Mouse (Mus musculus) heart, embryonic 11.5 days (tissue): ENCODE measurements around the gene Nhsl1. TPM values are rescaled to one million over a fixed set of nuclear protein-coding genes. Genes with fewer than 3 reads are reported as not detected.

Experiments
- ATAC-seq: fragments of 200-750 bp; cut with Nextera tagmentation; replicated peaks from 2 replicates; pipeline ENCODE4 v1.8.0; 2017; ENCODE audit warnings: moderate library complexity; ENCODE audit not compliant: insufficient number of reproducible peaks, low FRiP score, low TSS enrichment
- H3K27ac ChIP-seq: fragments of 300-500 bp; sonication (generic); 2 replicates; pipeline ENCODE4 v1.5.1; 2014; ENCODE audit warnings: mild to moderate bottlenecking, low read depth, low read length
- H3K27me3 ChIP-seq: fragments of 300-500 bp; sonication (generic); 2 replicates; pipeline ENCODE4 v1.6.1; 2014; ENCODE audit warnings: mild to moderate bottlenecking, low read length, mixed read lengths; ENCODE audit not compliant: control insufficient read depth, insufficient read depth
- H3K36me3 ChIP-seq: fragments of 300-500 bp; sonication (generic); 2 replicates; pipeline ENCODE4 v1.6.1; 2014; ENCODE audit warnings: mild to moderate bottlenecking, low read length, moderate library complexity, mixed read lengths; ENCODE audit not compliant: control insufficient read depth, insufficient read depth
- H3K4me1 ChIP-seq: fragments of 300-500 bp; sonication (generic); 2 replicates; pipeline ENCODE4 v1.6.1; 2014; ENCODE audit warnings: low read length; ENCODE audit not compliant: control insufficient read depth, insufficient read depth
- H3K4me2 ChIP-seq: fragments of 300-500 bp; sonication (generic); 2 replicates; pipeline ENCODE4 v1.6.1; 2014; ENCODE audit warnings: mild to moderate bottlenecking, moderate library complexity
- H3K4me3 ChIP-seq: fragments of 300-500 bp; sonication (generic); 2 replicates; pipeline ENCODE4 v1.5.1; 2014; ENCODE audit warnings: low read depth, low read length
- H3K9ac ChIP-seq: fragments of 300-500 bp; sonication (generic); 2 replicates; pipeline ENCODE4 v1.6.1; 2014; ENCODE audit warnings: mild to moderate bottlenecking, low read depth, low read length, moderate library complexity
- H3K9me3 ChIP-seq: fragments of 300-500 bp; sonication (generic); replicated peaks from 2 replicates; pipeline ENCODE4 v1.6.1; 2016; ENCODE audit warnings: low read length; ENCODE audit not compliant: control insufficient read depth
- WGBS: fragments of 180-500 bp; shearing (Covaris S2); extraction: QIAGEN DNeasy Blood & Tissue Kit; methylation state at CpG from one replicate; pipeline ENCODE4 v1.1.7; 2014; ENCODE audit not compliant: insufficient replicate concordance; 5-methylcytosine and 5-hydroxymethylcytosine counted together
- polyA plus RNA-seq: library from polyadenylated mRNA; unstranded; fragments of >200 nt; fragmentation: Nextera tagmentation; extraction: Ambion mirVana; gene quantifications from 2 replicates; pipeline ENCODE4 v1.2.1, GENCODE M21; 2014

The Nhsl1 gene
- polyA plus RNA-seq, 1 experiment from 2014 or later, result 13.6 TPM

DNA sequence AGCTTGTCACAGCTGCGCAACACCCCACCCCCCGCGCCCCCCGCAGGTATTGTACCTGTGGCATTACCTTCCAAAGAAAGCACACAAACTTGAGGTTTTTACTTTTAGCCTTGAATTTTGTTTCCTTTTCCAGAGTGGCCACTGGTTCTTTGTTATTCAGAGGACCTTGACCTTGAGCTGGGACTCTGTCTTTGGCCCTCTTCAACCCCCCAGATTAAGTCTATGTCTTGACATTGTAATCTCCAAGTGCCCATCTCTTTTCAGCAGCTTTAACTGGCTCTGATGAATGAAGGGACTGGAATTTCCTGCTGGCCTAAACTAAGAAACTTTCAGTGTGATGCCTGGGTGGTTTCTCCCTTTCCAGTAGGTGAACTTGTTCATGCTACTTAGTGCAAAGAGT is 906 bp downstream of the Nhsl1 start:
- no peaks in the 10 kb centered on the region for H3K27me3 ChIP-seq
- no peaks in the 10 kb centered on the region for H3K36me3 ChIP-seq
- H3K27ac ChIP-seq, result no peak overlapping the region
- ATAC-seq, result no peak
- no peak overlapping the region; the same call in 1 of the 2 replicates for H3K9ac ChIP-seq
- 16% methylated on average over 4 of the region's 4 CpGs for WGBS
- H3K4me1 ChIP-seq, result peaks cover 10% of the 10 kb centered on the region
- H3K4me2 ChIP-seq, result peak overlapping the region; percentile 92
- no peaks in the 10 kb centered on the region for H3K9me3 ChIP-seq
- peak overlapping the region; percentile 73 for H3K4me3 ChIP-seq

DNA sequence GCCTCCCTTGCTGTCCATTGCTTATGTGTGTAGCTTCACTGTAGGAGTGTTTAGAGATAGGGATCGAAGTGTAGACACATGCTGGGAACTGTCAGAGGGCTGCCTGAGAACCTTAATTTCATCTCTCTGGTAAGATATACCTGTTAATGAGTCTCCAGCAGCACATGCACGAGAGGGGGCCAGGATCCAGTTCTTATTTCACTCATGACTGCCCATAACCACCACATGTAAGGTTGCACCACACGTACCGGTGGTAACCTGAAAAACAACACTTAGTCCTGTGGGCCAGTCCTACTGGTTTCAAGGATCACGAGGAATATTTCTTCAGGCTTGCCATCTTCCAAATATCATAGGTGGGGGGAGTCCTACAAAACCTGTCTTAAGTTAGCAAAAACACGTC is 3.1 kb downstream of the Nhsl1 start:
- Histone ChIP-seq H3K36me3 (no peaks in the 10 kb centered on the region), H3K9ac (no peak overlapping the region), H3K4me2 (no peak overlapping the region), H3K27me3 (no peaks in the 10 kb centered on the region), H3K4me1 (peaks cover 10% of the 10 kb centered on the region), H3K9me3 (no peaks in the 10 kb centered on the region), H3K4me3 (no peak overlapping the region), H3K27ac (no peak overlapping the region)
- no peak for ATAC-seq
- WGBS, result 81% methylated on average over 6 of the region's 6 CpGs

DNA sequence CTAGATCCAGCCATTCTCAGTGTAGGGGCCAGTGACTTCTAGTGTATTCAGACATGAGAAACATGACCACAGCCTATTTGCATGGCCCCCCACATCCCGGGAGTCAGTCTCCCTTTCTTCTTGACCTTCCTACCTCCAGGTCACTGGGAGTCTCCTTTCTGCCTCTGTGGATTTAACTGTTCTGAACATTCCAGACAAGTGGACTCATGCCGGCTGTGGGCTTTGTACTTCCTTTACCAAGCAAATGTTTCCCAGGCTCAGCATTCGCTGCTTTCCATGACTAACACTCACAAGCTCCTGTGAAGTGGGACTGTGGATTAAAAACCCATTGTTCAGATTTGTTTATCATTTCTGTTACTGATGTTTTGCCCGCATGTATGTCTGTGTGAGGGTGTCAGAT is 4.9 kb downstream of the Nhsl1 start:
- H3K4me3 ChIP-seq, result no peak overlapping the region
- H3K4me2 ChIP-seq, result no peak overlapping the region
- H3K9me3 ChIP-seq, result no peaks in the 10 kb centered on the region
- 41% methylated on average over 4 of the region's 4 CpGs for WGBS
- H3K27ac ChIP-seq, result no peak overlapping the region
- H3K36me3 ChIP-seq, result no peaks in the 10 kb centered on the region
- ATAC-seq, result no peak
- H3K4me1 ChIP-seq, result peaks cover 14% of the 10 kb centered on the region
- H3K27me3 ChIP-seq, result no peaks in the 10 kb centered on the region
- no peak overlapping the region for H3K9ac ChIP-seq

DNA sequence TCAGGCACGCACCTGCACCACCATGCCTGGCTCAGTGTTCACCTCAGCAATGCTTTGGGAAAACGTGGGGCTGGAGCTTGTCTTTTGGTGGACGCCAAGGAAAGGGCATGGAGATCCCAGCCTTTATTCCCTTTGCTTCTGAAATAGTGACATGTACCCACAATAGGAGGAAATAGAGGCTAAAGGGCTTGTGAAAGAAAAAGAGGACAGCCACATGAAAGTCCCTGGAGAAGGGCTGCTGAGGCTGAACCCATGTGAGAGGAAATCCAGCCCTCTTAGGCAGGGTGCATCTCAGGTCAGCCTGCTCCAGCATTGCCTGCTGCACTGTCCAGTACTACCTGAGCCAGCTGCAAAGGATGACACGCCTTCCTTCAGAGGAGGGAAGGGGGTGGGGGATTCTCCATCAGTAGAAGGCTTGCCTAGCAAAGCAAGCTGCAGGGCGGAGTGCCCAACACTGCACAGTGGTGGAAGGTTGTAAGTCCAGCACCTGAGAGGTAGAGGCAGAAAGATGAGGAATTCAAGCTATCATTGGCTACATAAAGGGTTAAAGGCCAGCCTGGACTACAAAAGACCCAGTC is 9.6 kb downstream of the Nhsl1 start:
- Histone ChIP-seq H3K27me3 (no peaks in the 10 kb centered on the region), H3K36me3 (no peaks in the 10 kb centered on the region), H3K27ac (no peak overlapping the region), H3K4me3 (no peak overlapping the region), H3K9ac (no peak overlapping the region), H3K4me2 (peak overlapping the region; percentile 67; the same call in 1 of the 2 replicates), H3K9me3 (no peaks in the 10 kb centered on the region), H3K4me1 (peaks cover 12% of the 10 kb centered on the region)
- whole genome bisulfite sequencing, result 58% methylated on average over 5 of the region's 5 CpGs
- ATAC-seq, result no peak

DNA sequence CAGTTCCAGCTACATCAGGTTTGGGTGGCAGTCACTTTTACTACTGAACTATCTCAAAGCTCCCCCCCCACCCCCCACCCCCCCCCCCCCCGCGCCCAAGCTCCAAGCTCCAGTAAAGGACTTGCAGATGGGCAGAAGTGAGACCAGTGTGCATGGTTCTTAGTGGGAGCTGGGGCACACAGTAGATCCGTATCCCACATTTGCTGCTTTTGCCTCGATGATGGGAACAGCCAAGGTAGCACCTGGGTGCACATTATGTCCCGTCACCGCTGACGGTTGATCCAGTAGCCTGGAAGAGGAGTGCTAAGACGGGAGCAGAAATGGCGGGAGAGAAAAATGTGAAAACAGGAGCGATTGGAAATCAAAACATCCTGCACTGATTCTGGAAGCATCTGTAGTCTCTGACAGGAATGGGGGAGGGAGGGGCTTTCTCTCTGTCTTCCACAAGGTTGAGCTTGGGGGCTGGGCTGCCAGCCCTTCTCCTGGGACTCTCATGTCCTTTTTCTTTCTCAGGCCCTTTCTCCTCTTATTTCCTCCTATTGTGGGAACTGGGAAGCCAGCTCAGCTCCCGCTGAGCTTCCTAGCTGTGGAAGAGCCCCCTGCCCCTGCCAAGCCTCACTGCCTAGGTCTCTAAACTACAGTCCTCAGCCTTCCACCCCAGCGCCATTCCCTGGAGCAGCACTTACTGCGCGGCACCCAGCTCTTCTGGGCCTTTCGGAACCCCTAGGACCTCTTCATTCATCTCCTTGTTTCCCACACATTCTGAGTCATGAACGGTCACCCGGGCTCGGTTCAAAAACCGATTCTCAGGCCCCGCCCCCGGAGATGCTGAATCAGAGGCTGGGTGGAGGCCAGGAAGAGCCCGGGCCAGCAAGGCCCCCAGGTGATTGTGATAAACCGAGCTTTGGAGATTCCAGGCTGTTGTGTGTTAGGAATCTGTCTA is 10.6 kb downstream of the Nhsl1 start:
- peaks cover 10% of the 10 kb centered on the region for H3K4me1 ChIP-seq

DNA sequence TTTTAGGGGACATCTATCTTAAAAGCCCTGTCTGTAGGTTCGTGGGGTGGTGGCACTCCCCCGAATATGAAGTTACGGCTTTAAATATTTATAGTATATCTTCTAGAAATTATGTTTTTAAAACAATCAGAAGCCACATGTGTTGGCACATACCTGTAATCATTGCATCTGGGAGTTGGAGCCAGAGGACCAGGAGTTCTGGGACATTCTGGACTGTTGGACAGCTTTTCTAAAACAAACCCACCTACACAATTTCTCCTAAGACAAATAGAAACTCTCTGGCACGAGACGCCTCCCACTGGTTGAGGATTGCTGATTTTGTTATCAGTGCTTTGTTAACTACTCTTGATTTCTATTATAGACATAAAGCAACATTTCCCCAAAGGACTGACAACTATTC is 11.7 kb downstream of the Nhsl1 start:
- H3K36me3 ChIP-seq, result no peaks in the 10 kb centered on the region
- ATAC-seq, result no peak
- WGBS, result 70% methylated on average over 5 of the region's 5 CpGs
- H3K9me3 ChIP-seq, result no peaks in the 10 kb centered on the region
- H3K4me3 ChIP-seq, result no peak overlapping the region
- no peak overlapping the region for H3K27ac ChIP-seq
- peaks cover 10% of the 10 kb centered on the region for H3K4me1 ChIP-seq
- no peak overlapping the region for H3K4me2 ChIP-seq
- no peaks in the 10 kb centered on the region for H3K27me3 ChIP-seq
- no peak overlapping the region for H3K9ac ChIP-seq

More for the DNA sequence above, 10.6 kb downstream of the Nhsl1 start:
- Histone ChIP-seq H3K9me3 (no peaks in the 10 kb centered on the region), H3K4me3 (peak overlapping the region; percentile 36), H3K27ac (peak overlapping the region; percentile 31; the same call in 1 of the 2 replicates), H3K9ac (peak overlapping the region; percentile 39), H3K4me2 (peak overlapping the region; percentile 67), H3K36me3 (no peaks in the 10 kb centered on the region), H3K27me3 (no peaks in the 10 kb centered on the region)
- WGBS, result 4% methylated on average over 22 of the region's 23 CpGs
- ATAC-seq, result peak; percentile 43

DNA sequence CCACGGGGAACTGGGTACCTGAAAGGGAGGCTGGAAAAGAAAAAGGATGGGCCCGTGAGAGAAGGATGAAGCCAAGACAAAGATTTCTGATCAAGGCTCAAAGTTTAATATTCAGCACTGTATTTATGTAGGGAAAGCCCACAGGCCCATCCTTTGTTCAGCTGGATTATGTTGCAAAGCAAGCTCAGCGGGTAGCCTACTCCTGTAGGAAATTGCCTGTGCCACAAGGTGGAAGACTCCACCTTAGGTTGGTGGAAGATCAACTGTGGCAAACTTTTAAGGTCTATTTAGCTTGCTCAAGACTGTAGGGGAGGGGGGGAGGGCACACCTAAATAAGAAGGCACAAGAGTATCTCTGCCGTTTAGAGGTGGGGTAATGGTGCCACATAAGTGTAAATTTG is 14.8 kb downstream of the Nhsl1 start:
- Histone ChIP-seq H3K27ac (no peak overlapping the region), H3K9ac (no peak overlapping the region), H3K36me3 (no peaks in the 10 kb centered on the region), H3K4me1 (peaks cover 6% of the 10 kb centered on the region), H3K4me3 (no peak overlapping the region), H3K27me3 (no peaks in the 10 kb centered on the region), H3K4me2 (no peak overlapping the region), H3K9me3 (no peaks in the 10 kb centered on the region)
- no peak for ATAC-seq
- WGBS, result 44% methylated on average over 4 of the region's 4 CpGs

DNA sequence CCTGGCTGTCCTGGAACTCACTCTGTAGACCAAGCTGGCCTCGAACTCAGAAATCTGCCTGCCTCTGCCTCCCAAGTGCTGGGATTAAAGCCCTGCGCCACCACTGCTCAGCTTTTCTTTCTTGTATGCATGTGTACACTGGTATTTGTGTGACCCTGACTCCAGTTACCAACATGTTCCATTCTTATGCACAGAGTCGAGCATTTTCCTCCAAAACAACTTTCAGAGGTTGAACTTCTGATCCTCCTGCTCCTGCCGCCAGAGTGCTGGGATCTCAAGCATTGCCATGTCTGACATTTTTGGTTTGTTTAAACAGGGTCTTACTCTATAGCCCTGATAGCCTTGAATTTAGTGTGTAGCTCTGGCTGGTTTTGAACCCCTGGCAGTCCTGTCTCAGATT is 15.4 kb downstream of the Nhsl1 start:
- ATAC-seq, result no peak
- 88% methylated on average over 4 of the region's 4 CpGs for WGBS

More for the DNA sequence above, 15.4 kb downstream of the Nhsl1 start:
- Histone ChIP-seq H3K27me3 (no peaks in the 10 kb centered on the region), H3K36me3 (no peaks in the 10 kb centered on the region), H3K9me3 (no peaks in the 10 kb centered on the region), H3K9ac (no peak overlapping the region), H3K4me3 (no peak overlapping the region), H3K4me1 (peaks cover 1% of the 10 kb centered on the region), H3K27ac (no peak overlapping the region), H3K4me2 (no peak overlapping the region)
